Mouse (Mus musculus) layer of hippocampus, postnatal 14 days (tissue): ENCODE data around the gene Gria4. TPM values are rescaled to one million over a fixed set of nuclear protein-coding genes. Genes with fewer than 3 reads are reported as not detected.

Experiments
- microRNA-seq, 2 experiments: library from miRNA; unstranded; fragments of <30 nt; microRNA quantifications; one replicate each; pipeline ENCODE4 v1.2.0; 2021
- total RNA-seq, 2 experiments: library from RNA; stranded (reverse); gene quantifications; 2 replicates each; pipeline ENCODE4 v1.2.3; 2021

Gria4 gene
- total RNA-seq, 2 experiments from 2014 or later = 54.7 to 61.6 TPM

Small RNA genes within 50 kb of the gene (microRNA-seq; reads per million reads assigned to microRNA genes)
- gene Gm23811 (0 reads per million in 2 experiments), gene Gm23992 (0 reads per million in 2 experiments)
